Mouse (Mus musculus) E14TG2a.4 (cell line): ENCODE results near the gene Kcp.

Experiments used
- H3K27me3 ChIP-seq: 2 replicates; pipeline ENCODE4 v1.6.1; 2014; ENCODE audit warnings: low read length, control low read depth; ENCODE audit not compliant: insufficient read depth
- H3K36me3 ChIP-seq: 2 replicates; pipeline ENCODE4 v1.6.1; 2014; ENCODE audit warnings: low read length, control low read depth; ENCODE audit not compliant: insufficient read depth
- H3K4me1 ChIP-seq: replicated peaks from 2 replicates; pipeline ENCODE4 v1.6.1; 2014; ENCODE audit warnings: low read depth, low read length, control low read depth
- H3K4me3 ChIP-seq: replicated peaks from 2 replicates; pipeline ENCODE4 v1.5.1; 2014; ENCODE audit warnings: mild to moderate bottlenecking, low read length
- H3K9me3 ChIP-seq: 2 replicates; pipeline ENCODE4 v1.6.1; 2014; ENCODE audit warnings: low read length, control low read depth
- CTCF ChIP-seq: conservative IDR thresholded peaks from 2 replicates; pipeline ENCODE4 v1.5.1; 2014; ENCODE audit warnings: low read length
- NANOG ChIP-seq: IDR thresholded peaks from 2 replicates; pipeline ENCODE4 v1.6.1; 2014; ENCODE audit warnings: borderline replicate concordance, low read length, mixed read lengths
- POU5F1 ChIP-seq: IDR thresholded peaks from 2 replicates; pipeline ENCODE4 v1.6.1; 2014; ENCODE audit warnings: low read length, borderline replicate concordance

The Kcp gene

GRCm38 (mm10) chr6:29507447-29508309 is at the start of gene Kcp:
Kcp (minus strand) TSS chr6:29507952.
- Histone ChIP-seq H3K27me3 (peaks cover 81% of the 10 kb centered on the region), H3K36me3 (no peaks in the 10 kb centered on the region), H3K4me3 (peak within 1 kb of the TSS; percentile 79), H3K9me3 (no peaks in the 10 kb centered on the region), H3K4me1 (peaks cover 37% of the 10 kb centered on the region)
- TF ChIP-seq POU5F1, result no peak
- TF ChIP-seq NANOG, result no peak
- TF ChIP-seq CTCF, result no peak

DNA sequence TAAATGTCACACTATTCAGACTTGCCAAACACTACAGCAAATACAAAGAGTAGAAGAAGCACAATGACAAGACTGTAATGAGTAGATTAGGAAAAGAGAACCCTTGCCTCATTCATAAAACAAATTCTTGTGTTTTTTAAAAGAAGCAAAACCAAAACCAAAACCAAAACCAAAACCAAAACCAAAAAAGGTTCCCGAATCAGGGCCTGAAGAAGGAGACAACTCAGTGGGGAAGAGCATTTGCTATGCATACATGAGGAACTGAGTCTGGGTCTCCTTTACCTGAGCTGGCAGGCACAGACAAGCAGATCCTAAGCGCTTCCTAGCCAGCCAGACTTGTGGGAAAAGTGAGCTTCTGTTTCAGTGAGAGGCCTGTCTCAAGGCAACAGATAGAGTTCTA is 49.4 kb upstream of the Kcp start:
- no peak for TF ChIP-seq CTCF
- no peak for TF ChIP-seq NANOG
- no peak for TF ChIP-seq POU5F1
- Histone ChIP-seq H3K36me3 (peaks cover 99% of the 10 kb centered on the region), H3K4me3 (no peak overlapping the region), H3K9me3 (no peaks in the 10 kb centered on the region), H3K27me3 (no peaks in the 10 kb centered on the region), H3K4me1 (no peaks in the 10 kb centered on the region)

- peaks cover 99% of the 10 kb centered on the region for H3K36me3 ChIP-seq
- no peak for TF ChIP-seq POU5F1
- no peak for TF ChIP-seq CTCF
- no peak for TF ChIP-seq NANOG
- peaks cover 20% of the 10 kb centered on the region for H3K4me1 ChIP-seq
- H3K27me3 ChIP-seq, result no peaks in the 10 kb centered on the region
- no peak overlapping the region for H3K4me3 ChIP-seq
- H3K9me3 ChIP-seq, result no peaks in the 10 kb centered on the region
Measured at GRCm38 (mm10) chr6:29552526-29552925, 44.8 kb upstream of the Kcp start.

GRCm38 (mm10) chr6:29548086-29548485 is 40.3 kb upstream of the Kcp start:
- Histone ChIP-seq H3K4me1 (peaks cover 31% of the 10 kb centered on the region), H3K4me3 (no peak overlapping the region), H3K27me3 (no peaks in the 10 kb centered on the region), H3K9me3 (no peaks in the 10 kb centered on the region), H3K36me3 (peaks cover 99% of the 10 kb centered on the region)
- no peak for TF ChIP-seq NANOG

DNA sequence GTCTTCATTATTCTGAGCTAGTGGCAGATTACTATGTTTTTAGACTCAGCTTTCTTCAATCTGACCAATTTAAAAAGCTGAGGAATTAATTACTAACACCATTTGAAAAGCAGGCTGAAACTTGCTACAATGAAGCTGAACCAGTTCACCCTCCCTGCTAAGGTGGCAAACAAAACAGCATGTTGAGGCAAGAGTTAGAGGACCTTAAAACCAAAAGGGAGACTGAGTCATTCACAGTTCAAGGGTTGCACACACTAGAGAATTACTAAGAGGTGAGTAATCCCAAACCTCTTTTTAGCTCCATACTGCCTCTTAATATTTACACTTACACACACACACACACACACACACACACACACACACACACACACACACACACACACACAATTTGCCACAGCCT is 39.8 kb upstream of the Kcp start:
- peaks cover 31% of the 10 kb centered on the region for H3K4me1 ChIP-seq
- H3K9me3 ChIP-seq, result no peaks in the 10 kb centered on the region
- TF ChIP-seq NANOG, result no peak
- no peak for TF ChIP-seq CTCF
- TF ChIP-seq POU5F1, result no peak
- no peaks in the 10 kb centered on the region for H3K27me3 ChIP-seq
- H3K4me3 ChIP-seq, result no peak overlapping the region
- peaks cover 99% of the 10 kb centered on the region for H3K36me3 ChIP-seq

DNA sequence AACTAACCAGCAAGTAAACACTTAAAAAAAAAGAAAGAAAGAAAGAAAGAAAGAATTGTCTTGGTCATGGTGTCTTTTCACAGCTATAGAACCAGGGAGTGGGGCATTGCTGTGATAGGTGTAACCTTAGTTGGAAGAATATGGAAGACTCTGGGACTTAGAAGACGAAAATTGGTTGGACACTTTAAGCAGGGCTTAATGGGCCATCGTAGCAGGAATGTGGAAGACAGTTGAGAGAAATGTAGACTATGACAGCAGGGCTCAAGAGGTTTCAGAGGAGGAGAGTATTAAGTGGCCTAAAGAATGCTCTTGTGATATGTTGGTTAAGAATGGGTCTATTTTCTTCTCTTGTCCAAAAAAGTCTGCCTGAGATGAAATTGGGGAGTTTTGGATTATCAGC is 37.9 kb upstream of the Kcp start:
- peaks cover 42% of the 10 kb centered on the region for H3K4me1 ChIP-seq
- no peaks in the 10 kb centered on the region for H3K27me3 ChIP-seq
- TF ChIP-seq NANOG (no peak; the same call in 1 of the 2 replicates), POU5F1 (no peak), CTCF (no peak)
- H3K36me3 ChIP-seq, result peaks cover 97% of the 10 kb centered on the region
- H3K9me3 ChIP-seq, result no peaks in the 10 kb centered on the region
- H3K4me3 ChIP-seq, result no peak overlapping the region

DNA sequence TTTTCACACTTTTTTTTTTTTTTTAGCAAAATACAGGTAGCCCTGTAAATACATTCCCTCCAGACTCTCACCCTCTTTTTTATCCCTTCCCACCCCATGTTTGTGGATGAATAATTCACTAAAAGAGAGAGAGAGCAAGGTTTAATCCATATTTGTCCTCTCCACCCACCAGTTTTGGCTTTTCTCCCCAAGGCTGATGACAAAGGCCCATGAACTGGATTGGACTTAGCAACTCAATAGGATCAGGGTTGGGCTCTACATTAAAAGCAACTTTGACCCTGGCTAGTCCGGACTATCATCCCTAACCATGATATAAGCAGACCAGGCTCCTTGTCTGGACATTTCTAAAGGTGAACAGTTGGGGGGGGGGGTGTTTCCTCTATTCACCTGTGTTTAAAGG is 33.2 kb upstream of the Kcp start:
- no peaks in the 10 kb centered on the region for H3K9me3 ChIP-seq
- no peaks in the 10 kb centered on the region for H3K27me3 ChIP-seq
- H3K36me3 ChIP-seq, result peaks cover 84% of the 10 kb centered on the region
- no peak overlapping the region for H3K4me3 ChIP-seq
- peaks cover 15% of the 10 kb centered on the region for H3K4me1 ChIP-seq
- TF ChIP-seq POU5F1, result no peak
- TF ChIP-seq CTCF, result no peak
- no peak for TF ChIP-seq NANOG

DNA sequence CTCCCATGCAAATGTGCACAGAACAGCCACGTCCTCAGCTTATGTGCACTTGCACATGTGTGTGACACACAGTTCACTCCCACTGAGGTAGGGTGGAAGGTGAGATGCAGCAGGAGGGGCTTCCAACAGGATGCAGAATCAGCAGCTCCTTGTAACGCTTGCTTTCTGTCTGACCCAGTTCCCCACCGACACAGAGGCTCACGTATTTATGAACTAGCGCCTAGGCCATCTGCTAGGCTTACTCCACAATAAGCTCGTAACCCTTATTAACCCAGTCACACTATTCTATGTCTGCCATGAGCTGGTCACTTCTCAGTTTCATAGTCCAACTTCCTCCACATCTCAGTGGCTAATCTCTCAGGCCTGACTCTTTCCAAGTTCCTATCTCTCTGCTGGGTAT is 32.5 kb upstream of the Kcp start:
- Histone ChIP-seq H3K36me3 (peaks cover 79% of the 10 kb centered on the region), H3K4me3 (no peak overlapping the region), H3K9me3 (no peaks in the 10 kb centered on the region), H3K4me1 (peaks cover 23% of the 10 kb centered on the region), H3K27me3 (no peaks in the 10 kb centered on the region)
- no peak for TF ChIP-seq NANOG
- no peak for TF ChIP-seq CTCF
- no peak for TF ChIP-seq POU5F1

DNA sequence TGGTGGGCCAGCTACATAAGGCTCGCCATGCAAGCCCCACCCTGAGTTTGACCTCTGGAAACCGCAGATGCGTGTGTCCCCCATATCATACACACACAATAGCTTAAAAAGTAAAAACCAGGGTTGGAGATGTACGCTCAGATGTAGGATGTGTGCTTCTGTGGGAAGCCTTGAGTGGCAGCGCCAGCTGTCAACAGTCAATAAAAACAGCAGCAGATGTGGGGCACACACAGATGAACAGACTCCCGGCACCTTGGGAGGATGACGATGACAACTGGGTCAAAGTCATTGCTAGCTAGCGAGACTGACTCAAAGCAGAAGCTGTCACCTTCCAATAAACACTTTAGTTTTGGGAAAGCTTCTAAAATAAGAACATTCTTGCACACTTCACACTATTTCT is 31.8 kb upstream of the Kcp start:
- Histone ChIP-seq H3K36me3 (peaks cover 71% of the 10 kb centered on the region), H3K9me3 (no peaks in the 10 kb centered on the region), H3K27me3 (peaks cover 2% of the 10 kb centered on the region; the same call in 1 of the 2 replicates), H3K4me1 (peaks cover 26% of the 10 kb centered on the region), H3K4me3 (no peak overlapping the region)
- TF ChIP-seq POU5F1 (no peak), CTCF (no peak), NANOG (no peak)
